Mouse (Mus musculus) adrenal gland, adult 2 months (tissue): ENCODE results near the gene Crygf. TPM values are rescaled to one million over a fixed set of nuclear protein-coding genes. Genes with fewer than 3 reads are reported as not detected.
"Not testable (repeated sequence)": the region's sequence is repeated elsewhere in the genome, so short reads cannot be mapped to it uniquely, and the experiment has no call there.

Experiments used
- DNase-seq: peaks from one replicate; pipeline ENCODE4 v3.0.0; 2021
- long read RNA-seq: library from polyadenylated mRNA; stranded (forward); transcript quantifications from one replicate; pipeline ENCODE4 v2.0.0, GENCODE M21; 2021
- polyA plus RNA-seq: library from polyadenylated mRNA; depleted of rRNA; stranded (reverse); fragments of >200 nt; gene quantifications from 2 replicates; pipeline ENCODE4 v1.2.3, GENCODE M21; 2012; rRNA removed
- total RNA-seq, 2 experiments: library from RNA; stranded (reverse); gene quantifications; 2 replicates each; pipeline ENCODE4 v1.2.3; 2021

Gene Crygf
- total RNA-seq (not detected), polyA plus RNA-seq (not detected in 2 replicates)
- long read RNA-seq, result 0 reads

DNA sequence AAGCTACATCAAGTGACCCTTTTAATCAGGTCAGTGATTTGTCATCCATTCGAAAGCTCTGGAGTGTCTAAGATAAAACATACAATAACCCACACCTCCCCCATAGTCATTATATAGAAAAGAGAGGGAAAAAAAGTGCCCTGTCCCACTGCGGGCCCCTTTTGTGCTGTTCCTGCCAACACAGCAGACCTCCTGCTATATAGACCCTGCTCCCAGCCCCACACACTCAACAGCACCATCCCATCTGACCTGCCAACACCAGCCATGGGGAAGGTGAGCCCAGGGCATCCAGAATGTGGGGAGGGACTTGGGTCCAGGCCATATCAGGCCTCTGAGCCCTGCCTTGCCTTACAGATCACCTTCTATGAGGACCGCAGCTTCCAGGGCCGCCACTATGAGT, at the start of gene Crygf:
Crygf (plus strand) TSS at position 227 of the 400 bp plus-strand sequence.
- no peak for DNase-seq

- DNase-seq, result no peak
These were observed 734 bp upstream of the Crygf start for GRCm38 (mm10) chr1:65925361-65926210.

DNA sequence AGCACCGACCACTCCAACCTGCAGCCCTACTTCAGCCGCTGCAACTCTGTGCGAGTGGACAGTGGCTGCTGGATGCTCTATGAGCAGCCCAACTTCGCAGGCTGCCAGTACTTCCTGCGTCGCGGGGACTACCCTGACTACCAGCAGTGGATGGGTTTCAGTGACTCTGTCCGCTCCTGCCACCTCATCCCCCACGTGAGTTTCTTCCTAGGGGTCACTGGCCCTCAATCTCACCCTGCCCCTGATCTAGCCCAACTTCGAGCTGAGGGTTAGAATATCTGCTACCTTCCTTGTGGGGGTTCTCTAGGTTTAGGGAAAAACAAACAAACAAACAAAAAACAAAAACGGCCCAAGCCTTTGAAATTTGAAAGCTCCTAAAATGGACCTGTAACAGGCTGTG, 376 bp downstream of the Crygf start:
- not testable (repeated sequence) for DNase-seq

DNA sequence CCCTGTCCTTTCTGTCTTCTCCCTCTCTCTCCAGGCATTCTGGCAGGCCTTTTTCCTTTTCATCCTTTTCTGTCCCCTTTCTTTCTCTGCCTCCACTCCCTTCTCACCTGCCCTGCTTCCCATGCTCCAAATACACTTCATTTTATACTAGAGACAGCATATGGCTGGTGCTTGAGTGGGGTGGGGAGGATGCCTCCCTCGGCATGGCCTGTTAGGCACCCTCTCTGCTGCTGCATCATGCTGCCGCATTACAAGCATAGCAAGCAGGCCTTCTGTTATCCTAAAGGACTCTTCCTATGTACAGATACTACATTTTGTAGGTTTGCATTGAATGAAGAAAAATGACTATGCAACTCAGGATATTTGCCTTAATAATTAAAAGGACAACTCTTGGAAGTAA, 3.7 kb downstream of the Crygf start:
- no peak for DNase-seq

GRCm38 (mm10) chr1:65932091-65932812, 5.9 kb downstream of the Crygf start:
- no peak for DNase-seq

Other genes starting within 250 kb of the Crygf start
- gene Map2, start 248.8 kb downstream of the Crygf start, total RNA-seq, result 10 to 100 TPM; 21.8 to 32.7 TPM
- 5.6 and 7.4 TPM in 2 replicates for gene Map2, start 248.8 kb downstream of the Crygf start, polyA plus RNA-seq